Mouse (Mus musculus) neural tube, embryonic 11.5 days (tissue): Measurements from ENCODE around the gene Uncx. TPM values are rescaled to one million over a fixed set of nuclear protein-coding genes. Genes with fewer than 3 reads are reported as not detected.

Experiments
- ATAC-seq: fragments of 200-750 bp; cut with Nextera tagmentation; 2 replicates; pipeline ENCODE4 v1.8.0; 2017; ENCODE audit warnings: moderate number of reproducible peaks, mild to moderate bottlenecking, moderate TSS enrichment, moderate library complexity; ENCODE audit not compliant: insufficient read depth, low FRiP score, low TSS enrichment
- DNase-seq: peaks from one replicate; pipeline ENCODE4 v3.0.0-alpha.2; 2015; ENCODE audit warnings: low spot score
- H3K27ac ChIP-seq: fragments of 300-500 bp; sonication (generic); 2 replicates; pipeline ENCODE4 v1.5.1; 2014; ENCODE audit warnings: low read depth, mild to moderate bottlenecking, low read length
- H3K27me3 ChIP-seq: fragments of 300-500 bp; sonication (generic); 2 replicates; pipeline ENCODE4 v1.6.1; 2014; ENCODE audit warnings: mild to moderate bottlenecking, low read length, mixed read lengths; ENCODE audit not compliant: control insufficient read depth, insufficient read depth
- H3K36me3 ChIP-seq: fragments of 300-500 bp; sonication (generic); 2 replicates; pipeline ENCODE4 v1.6.1; 2014; ENCODE audit warnings: mild to moderate bottlenecking, low read length, moderate library complexity, mixed read lengths; ENCODE audit not compliant: control insufficient read depth, insufficient read depth
- H3K4me1 ChIP-seq: fragments of 300-500 bp; sonication (generic); 2 replicates; pipeline ENCODE4 v1.6.1; 2014; ENCODE audit warnings: low read length, mixed read lengths; ENCODE audit not compliant: control insufficient read depth, insufficient read depth
- H3K4me2 ChIP-seq: fragments of 300-500 bp; sonication (generic); 2 replicates; pipeline ENCODE4 v1.6.1; 2014; ENCODE audit warnings: low read depth, mild to moderate bottlenecking, moderate library complexity
- H3K4me3 ChIP-seq: fragments of 300-500 bp; sonication (generic); 2 replicates; pipeline ENCODE4 v1.5.1; 2014; ENCODE audit warnings: low read depth, low read length
- H3K9ac ChIP-seq: fragments of 300-500 bp; sonication (generic); 2 replicates; pipeline ENCODE4 v1.6.1; 2014; ENCODE audit warnings: mild to moderate bottlenecking, low read length
- H3K9me3 ChIP-seq: fragments of 300-500 bp; sonication (generic); 2 replicates; pipeline ENCODE4 v1.6.1; 2016; ENCODE audit warnings: low read length; ENCODE audit not compliant: control insufficient read depth
- WGBS: fragments of 180-500 bp; shearing (Covaris S2); extraction: QIAGEN DNeasy Blood & Tissue Kit; methylation state at CpG from one replicate; pipeline ENCODE4 v1.1.7; 2014; 5-methylcytosine and 5-hydroxymethylcytosine counted together
- polyA plus RNA-seq: library from polyadenylated mRNA; unstranded; fragments of >200 nt; fragmentation: Nextera tagmentation; extraction: Ambion mirVana; gene quantifications from 2 replicates; pipeline ENCODE4 v1.2.1, GENCODE M21; 2014

Gene Uncx
- polyA plus RNA-seq, 1 experiment from 2014 or later = 44.9 TPM

GRCm38 (mm10) chr5:139536911-139537738 is 6.2 kb upstream of the Uncx start:
- 3% methylated on average over 18 of the region's 18 CpGs for WGBS
- no peak for DNase-seq
- H3K36me3 ChIP-seq = no peaks in the 10 kb centered on the region
- no peak overlapping the region for H3K4me3 ChIP-seq
- peaks cover 92% of the 10 kb centered on the region for H3K27me3 ChIP-seq
- 0 out of 2 replicates have a peak overlapping the region, but pooled peaks have one; percentile 1 for H3K9ac ChIP-seq
- peak overlapping the region; percentile 9; the same call in 1 of the 2 replicates for H3K27ac ChIP-seq
- no peak for ATAC-seq
- H3K9me3 ChIP-seq = no peaks in the 10 kb centered on the region
- peaks cover 6% of the 10 kb centered on the region; the same call in 1 of the 2 replicates for H3K4me1 ChIP-seq
- no peak overlapping the region for H3K4me2 ChIP-seq

- no peaks in the 10 kb centered on the region for H3K36me3 ChIP-seq
- H3K27ac ChIP-seq = peak overlapping the region; percentile 9; the same call in 1 of the 2 replicates
- no peak overlapping the region for H3K4me2 ChIP-seq
- DNase-seq = no peak
- WGBS = 0% methylated on average over 3 of the region's 3 CpGs
- no peak overlapping the region for H3K9ac ChIP-seq
- H3K27me3 ChIP-seq = peaks cover 92% of the 10 kb centered on the region
- no peak for ATAC-seq
- H3K4me3 ChIP-seq = no peak overlapping the region
- H3K4me1 ChIP-seq = peaks cover 6% of the 10 kb centered on the region; the same call in 1 of the 2 replicates
- H3K9me3 ChIP-seq = no peaks in the 10 kb centered on the region
Observed at GRCm38 (mm10) chr5:139537739-139538135, 5.6 kb upstream of the Uncx start.

DNA sequence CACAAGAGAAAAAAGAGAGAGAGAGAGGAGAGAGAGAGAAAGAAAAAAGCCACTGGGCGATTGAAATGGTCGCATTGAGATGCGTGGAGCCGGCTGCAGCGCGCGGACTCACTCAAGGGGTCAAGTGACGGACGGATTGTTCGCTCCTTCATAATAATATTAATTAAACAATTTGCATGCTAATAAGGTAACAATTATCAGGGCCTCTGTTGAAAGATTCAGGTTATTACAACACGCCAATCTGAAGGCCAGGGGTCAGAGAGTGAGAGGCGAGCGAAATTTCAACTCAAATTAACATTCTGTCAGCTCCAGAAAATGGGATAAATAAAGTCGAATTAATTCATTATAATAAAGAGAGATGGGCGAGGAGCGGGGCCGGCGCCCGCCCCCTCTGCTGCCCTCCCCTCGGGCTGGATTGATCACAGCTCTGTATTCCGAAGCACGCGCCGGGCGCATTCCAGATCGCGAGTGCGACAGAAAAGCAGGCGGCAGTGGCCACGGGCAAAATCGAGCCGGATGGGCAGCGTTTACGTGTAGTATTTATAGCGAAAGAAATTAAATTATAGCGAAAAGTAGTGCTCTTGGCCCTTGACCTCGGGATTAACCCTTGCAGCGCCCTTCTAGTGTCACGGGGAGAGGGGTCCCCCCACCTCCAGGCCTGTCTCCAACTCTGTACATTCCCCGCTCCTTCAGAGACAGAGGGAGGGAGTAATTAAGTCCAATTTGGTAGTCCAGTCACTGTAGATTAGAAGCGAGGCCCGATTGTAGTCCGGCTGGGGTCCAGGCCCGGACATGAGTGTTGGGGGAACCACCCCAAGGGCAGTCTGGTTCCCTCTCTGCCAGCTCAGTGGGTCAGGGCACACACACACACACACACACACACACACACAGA is 1.9 kb upstream of the Uncx start:
- WGBS = 1% methylated on average over 44 of the region's 44 CpGs
- peak overlapping the region; percentile 26 for H3K4me2 ChIP-seq
- H3K36me3 ChIP-seq = no peaks in the 10 kb centered on the region
- H3K9ac ChIP-seq = no peak overlapping the region
- peaks cover 98% of the 10 kb centered on the region for H3K27me3 ChIP-seq
- H3K4me1 ChIP-seq = 0 out of 2 replicates have a peak, but pooled peaks cover 2% of the 10 kb centered on the region
- H3K9me3 ChIP-seq = no peaks in the 10 kb centered on the region
- DNase-seq (peak; percentile 56), ATAC-seq (no peak)
- H3K4me3 ChIP-seq = 0 out of 2 replicates have a peak overlapping the region, but pooled peaks have one; percentile 12
- peak overlapping the region; percentile 84 for H3K27ac ChIP-seq

DNA sequence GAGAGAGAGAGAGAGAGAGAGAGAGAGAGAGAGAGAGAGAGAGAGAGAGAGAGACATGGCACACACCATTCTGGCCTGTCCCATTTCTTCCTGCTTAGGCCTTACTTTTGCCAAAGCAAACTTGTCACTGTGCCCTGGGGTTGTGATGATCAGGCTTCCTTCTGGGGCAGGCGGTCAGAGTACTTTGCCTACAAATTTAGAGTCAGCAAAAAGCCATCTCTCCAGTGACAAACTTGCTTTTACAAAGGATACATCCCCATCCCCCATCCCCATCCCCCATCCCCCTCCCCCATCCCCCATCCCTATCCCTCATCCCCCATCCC is 1.3 kb upstream of the Uncx start:
- 0 out of 2 replicates have a peak, but pooled peaks cover 2% of the 10 kb centered on the region for H3K4me1 ChIP-seq
- ATAC-seq (no peak), DNase-seq (no peak)
- H3K36me3 ChIP-seq = no peaks in the 10 kb centered on the region
- peak overlapping the region; percentile 84; the same call in 1 of the 2 replicates for H3K27ac ChIP-seq
- H3K27me3 ChIP-seq = peaks cover 98% of the 10 kb centered on the region
- WGBS = 0% methylated on average over 1 of the region's 1 CpGs
- H3K9ac ChIP-seq = no peak overlapping the region
- no peaks in the 10 kb centered on the region for H3K9me3 ChIP-seq
- peak overlapping the region; percentile 26; the same call in 1 of the 2 replicates for H3K4me2 ChIP-seq
- no peak overlapping the region for H3K4me3 ChIP-seq

- DNase-seq (no peak), ATAC-seq (no peak)
- no peaks in the 10 kb centered on the region for H3K36me3 ChIP-seq
- H3K27me3 ChIP-seq = peaks cover 98% of the 10 kb centered on the region
- WGBS = 0% methylated on average over 5 of the region's 5 CpGs
- H3K4me1 ChIP-seq = 0 out of 2 replicates have a peak, but pooled peaks cover 2% of the 10 kb centered on the region
- H3K9ac ChIP-seq = no peak overlapping the region
- H3K4me2 ChIP-seq = peak overlapping the region; percentile 37; the same call in 1 of the 2 replicates
- no peaks in the 10 kb centered on the region for H3K9me3 ChIP-seq
- H3K4me3 ChIP-seq = no peak overlapping the region
- peak overlapping the region; percentile 8; the same call in 1 of the 2 replicates for H3K27ac ChIP-seq
Observed at GRCm38 (mm10) chr5:139542556-139542955, 738 bp upstream of the Uncx start.

DNA sequence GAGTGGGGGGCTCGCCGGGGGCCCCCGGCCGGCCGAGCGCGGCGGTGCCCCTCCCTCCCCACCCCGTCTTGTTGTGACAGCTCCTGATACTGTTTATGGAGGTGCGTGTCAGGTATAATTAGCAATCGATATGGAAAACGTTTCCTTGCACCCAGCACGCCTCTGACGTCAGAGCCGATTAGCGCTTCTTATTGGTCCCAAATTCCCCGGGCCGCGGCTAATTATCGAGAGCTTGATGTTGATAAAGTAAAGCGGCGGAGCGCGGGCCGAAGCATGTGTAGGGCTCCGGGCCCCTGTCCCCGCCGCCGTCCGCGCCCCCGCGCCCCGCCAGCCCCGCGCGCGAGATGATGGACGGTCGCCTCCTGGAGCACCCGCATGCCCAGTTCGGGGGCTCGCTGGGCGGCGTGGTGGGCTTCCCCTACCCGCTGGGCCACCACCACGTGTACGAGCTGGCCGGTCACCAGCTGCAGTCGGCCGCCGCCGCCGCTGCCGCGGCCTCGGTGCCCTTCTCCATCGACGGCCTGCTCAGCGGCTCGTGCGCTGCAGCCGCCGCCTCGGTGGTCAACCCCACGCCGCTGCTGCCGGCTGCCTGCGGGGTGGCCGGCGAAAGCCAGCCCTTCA is 466 bp downstream of the Uncx start:
- Histone ChIP-seq H3K36me3 (no peaks in the 10 kb centered on the region), H3K4me1 (0 out of 2 replicates have a peak, but pooled peaks cover 2% of the 10 kb centered on the region), H3K27me3 (peaks cover 93% of the 10 kb centered on the region), H3K9ac (peak overlapping the region; percentile 75), H3K27ac (peak overlapping the region; percentile 86), H3K9me3 (no peaks in the 10 kb centered on the region), H3K4me3 (peak overlapping the region; percentile 53), H3K4me2 (peak overlapping the region; percentile 37)
- DNase-seq (peak; percentile 77), ATAC-seq (0 out of 2 replicates have a peak, but pooled peaks have one; percentile 29)
- WGBS = under 1% methylated on average over 45 of the region's 71 CpGs

- DNase-seq = peak; percentile 48
- no peaks in the 10 kb centered on the region for H3K9me3 ChIP-seq
- no peak for ATAC-seq
- peaks cover 94% of the 10 kb centered on the region for H3K27me3 ChIP-seq
- H3K4me1 ChIP-seq = 0 out of 2 replicates have a peak, but pooled peaks cover 2% of the 10 kb centered on the region
- under 1% methylated on average over 54 of the region's 54 CpGs for WGBS
- peak overlapping the region; percentile 53 for H3K4me3 ChIP-seq
- H3K36me3 ChIP-seq = no peaks in the 10 kb centered on the region
- H3K4me2 ChIP-seq = peak overlapping the region; percentile 37
- peak overlapping the region; percentile 86 for H3K27ac ChIP-seq
- peak overlapping the region; percentile 75 for H3K9ac ChIP-seq
Observed at GRCm38 (mm10) chr5:139544271-139545135, 1.2 kb downstream of the Uncx start.
